In the genomic region with DNA sequence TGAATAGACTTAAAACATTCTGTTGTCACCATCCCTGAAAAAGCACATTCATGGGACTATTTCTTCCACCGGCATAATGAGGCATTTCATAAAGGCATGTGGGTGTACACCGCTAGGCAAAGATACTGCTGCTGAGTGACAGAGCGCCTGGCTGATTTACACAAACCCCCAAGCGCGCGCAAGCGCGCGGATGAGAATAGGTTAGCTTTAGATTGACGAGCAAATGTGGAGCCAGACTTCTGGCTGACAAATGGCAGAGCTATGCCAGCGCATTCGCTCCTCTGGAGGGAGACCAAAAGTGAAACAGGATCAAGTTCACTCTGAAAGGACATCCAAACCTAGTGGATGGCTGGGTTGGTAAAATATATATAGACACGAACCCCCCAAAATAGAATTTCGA, we compare ENCODE assay signal across 8 mouse cellular contexts. TPM values are rescaled to one million over a fixed set of nuclear protein-coding genes. Genes with fewer than 3 reads are reported as not detected.
DNase-seq lines count a peak whose midpoint lies in the region; ATAC-seq and TF ChIP-seq lines count a peak whose summit lies in the region.
"Had no signal": no experiment of that assay in that cellular context is flagged by ENCODE, and none has a peak within 500 bp of the region (broad histone marks: within the 10 kb centered on the region; RNA-seq: fewer than 3 reads in every experiment).

A gene (minus strand): TSS at position 130 of the 400 bp plus-strand sequence.

- TF ChIP-seq POLR2A in myocyte (IDR thresholded peaks at IDR 0.05; ENCODE audit: insufficient read length, low read depth) = no peak

- TF ChIP-seq CTCF in intestine, postnatal 0 days (IDR thresholded peaks at IDR 0.05; ENCODE audit: low read depth) = no peak

- no peak for DNase-seq in neural tube, embryonic 10.5 days (ENCODE audit: extremely low spot score, low spot score)
- peak; percentile 77 for DNase-seq in gastrocnemius, postnatal 25 days
- no peak for DNase-seq in spleen, postnatal 14 days (ENCODE audit: low spot score in 2 of 2)

- H3K4me1 ChIP-seq in neural tube, embryonic 12.5 days = 0 out of 2 replicates have a peak, but pooled peaks cover 4% of the 10 kb centered on the region
- H3K4me1 ChIP-seq in intestine, postnatal 0 days (replicated peaks; ENCODE audit: control insufficient read depth, insufficient read depth, low read length) = 0 out of 2 replicates have a peak, but pooled peaks cover 3% of the 10 kb centered on the region
- 0 out of 2 replicates have a peak, but pooled peaks cover 1% of the 10 kb centered on the region for H3K4me1 ChIP-seq in kidney, embryonic 14.5 days (ENCODE audit: control insufficient read depth, insufficient read depth, low read length)

- no peak within 1 kb of the TSS for H3K4me3 ChIP-seq in neural tube, embryonic 12.5 days
- H3K4me3 ChIP-seq in intestine, postnatal 0 days (ENCODE audit: low read depth, low read length) = no peak within 1 kb of the TSS
- peak within 1 kb of the TSS; percentile 17 for H3K4me3 ChIP-seq in myocyte
- no peak within 1 kb of the TSS for H3K4me3 ChIP-seq in kidney, embryonic 14.5 days (ENCODE audit: low read length)
- H3K4me3 ChIP-seq: lung, embryonic 15.5 days had no signal

- no peak within 1 kb of the TSS for H3ac ChIP-seq in myocyte (ENCODE audit: control insufficient read depth, insufficient read length)

- 69% methylated on average over 14 of the region's 14 CpGs for WGBS in neural tube, embryonic 12.5 days
- WGBS in intestine, postnatal 0 days = 70% methylated on average over 14 of the region's 14 CpGs
- 77% methylated on average over 14 of the region's 14 CpGs for WGBS in kidney, embryonic 14.5 days

- H3K36me3 ChIP-seq in neural tube, embryonic 12.5 days = no peaks in the 10 kb centered on the region
- H3K36me3 ChIP-seq in intestine, postnatal 0 days (ENCODE audit: control insufficient read depth, insufficient read depth) = no peaks in the 10 kb centered on the region
- H3K36me3 ChIP-seq in myocyte (ENCODE audit: control insufficient read depth, insufficient read depth) = no peaks in the 10 kb centered on the region
- H3K36me3 ChIP-seq in kidney, embryonic 14.5 days (ENCODE audit: control insufficient read depth, insufficient read depth, low read length) = no peaks in the 10 kb centered on the region
- H3K36me3 ChIP-seq: lung, embryonic 15.5 days had no signal

- no peak within 1 kb of the TSS for H3K9ac ChIP-seq in neural tube, embryonic 12.5 days
- no peak within 1 kb of the TSS for H3K9ac ChIP-seq in intestine, postnatal 0 days (ENCODE audit: low read depth, low read length)
- H3K9ac ChIP-seq in kidney, embryonic 14.5 days (ENCODE audit: low read depth, low read length) = no peak within 1 kb of the TSS
- H3K9ac ChIP-seq: lung, embryonic 15.5 days had no signal

- no peaks in the 10 kb centered on the region for H3K79me2 ChIP-seq in myocyte (ENCODE audit: control insufficient read depth, insufficient read depth)

- no peaks in the 10 kb centered on the region for H3K27me3 ChIP-seq in neural tube, embryonic 12.5 days (replicated peaks)
- no peaks in the 10 kb centered on the region for H3K27me3 ChIP-seq in intestine, postnatal 0 days (replicated peaks; ENCODE audit: control insufficient read depth, insufficient read depth, low read length)
- H3K27me3 ChIP-seq in myocyte (ENCODE audit: control insufficient read depth, insufficient read depth, insufficient read length) = no peaks in the 10 kb centered on the region
- no peaks in the 10 kb centered on the region for H3K27me3 ChIP-seq in kidney, embryonic 14.5 days (ENCODE audit: control insufficient read depth, insufficient read depth, low read length)
- H3K27me3 ChIP-seq: lung, embryonic 15.5 days had no signal

- H3K27ac ChIP-seq in neural tube, embryonic 12.5 days = no peak within 1 kb of the TSS
- H3K27ac ChIP-seq in intestine, postnatal 0 days (ENCODE audit: low read depth, low read length) = no peak within 1 kb of the TSS
- no peak within 1 kb of the TSS for H3K27ac ChIP-seq in kidney, embryonic 14.5 days (ENCODE audit: low read depth, low read length)
- H3K27ac ChIP-seq: lung, embryonic 15.5 days had no signal

- H3K4me2 ChIP-seq in neural tube, embryonic 12.5 days (replicated peaks) = no peak within 1 kb of the TSS
- no peak within 1 kb of the TSS for H3K4me2 ChIP-seq in intestine, postnatal 0 days (replicated peaks; ENCODE audit: low read depth)
- peak within 1 kb of the TSS; percentile 73 for H3K4me2 ChIP-seq in myocyte (ENCODE audit: low read depth)
- no peak within 1 kb of the TSS for H3K4me2 ChIP-seq in kidney, embryonic 14.5 days (replicated peaks; ENCODE audit: low read depth, low read length)
- H3K4me2 ChIP-seq: lung, embryonic 15.5 days had no signal

- ATAC-seq in neural tube, embryonic 12.5 days (ENCODE audit: low FRiP score, low read depth) = peak; percentile 21; the same call in 1 of the 2 replicates
- no peak for ATAC-seq in intestine, postnatal 0 days
- ATAC-seq in kidney, embryonic 14.5 days (ENCODE audit: low FRiP score, low TSS enrichment) = no peak

- no peaks in the 10 kb centered on the region for H3K9me3 ChIP-seq in neural tube, embryonic 12.5 days
- no peaks in the 10 kb centered on the region for H3K9me3 ChIP-seq in intestine, postnatal 0 days (ENCODE audit: control insufficient read depth)
- H3K9me3 ChIP-seq in kidney, embryonic 14.5 days (ENCODE audit: control insufficient read depth, low read length) = no peaks in the 10 kb centered on the region
- H3K9me3 ChIP-seq: lung, embryonic 15.5 days had no signal

TF ChIP-seq in myocyte, 11 proteins besides CTCF, POLR2A, EP300 and RAD21:
- TF ChIP-seq MYOD1 (IDR thresholded peaks at IDR 0.05; ENCODE audit: control insufficient read depth in 1 of 3, insufficient read length in 2 of 3, low read depth in 2 of 3) = peak in 2 of 3 experiments; percentile 71 to 78
- no peak for TF ChIP-seq E2F4 (IDR thresholded peaks at IDR 0.05; ENCODE audit: insufficient read depth)
- TF ChIP-seq TCF12 (IDR thresholded peaks at IDR 0.05; ENCODE audit: insufficient read depth, poor library complexity, severe bottlenecking) = peak; percentile 22
- no peak for TF ChIP-seq TCF3 (IDR thresholded peaks at IDR 0.05; ENCODE audit: insufficient read length, low read depth)
- peak in 2 of 3 experiments; percentile 47 to 70 for TF ChIP-seq MYOG (IDR thresholded peaks at IDR 0.05; ENCODE audit: control insufficient read depth in 1 of 3, insufficient read depth in 1 of 3, insufficient read length in 2 of 3, low read depth in 2 of 3)

RNA-seq across cellular contexts. Expression of the gene that starts here (rescaled TPM):
- polyA plus RNA-seq in neural tube, embryonic 12.5 days (2016; fragmentation: Nextera tagmentation; extraction: Ambion mirVana) = 0.23 and 0.45 TPM in 2 replicates
- total RNA-seq in gastrocnemius, postnatal 25 days (2021) = 10 to 100 TPM; 19.1 to 26.1 TPM
- polyA plus RNA-seq in intestine, postnatal 0 days (2015; fragmentation: Nextera tagmentation; extraction: Ambion mirVana) = 10.8 and 11.9 TPM in 2 replicates
- 3.9 TPM for polyA plus RNA-seq in myocyte (2012; fragmentation: generic; extraction: Trizol)
- polyA plus RNA-seq in kidney, embryonic 14.5 days (2014; fragmentation: Nextera tagmentation; extraction: Ambion mirVana) = 3.4 and 8.9 TPM in 2 replicates

Comparison
In these comparisons a context has a peak if more than half of its experiments do, and no peak if none do; other contexts are left out.
1. Peak in ATAC-seq in neural tube, embryonic 12.5 days; RNA of the gene not detected or under 1 TPM.